Mouse (Mus musculus): ENCODE measurements around the gene Usp3. TPM values are rescaled to one million over a fixed set of nuclear protein-coding genes. Genes with fewer than 3 reads are reported as not detected.

Usp3 gene
- polyA plus RNA-seq, 1 experiment, result 89.3 TPM

GRCm38 (mm10) chr9:66483429-66483828 is 109.5 kb downstream of the Usp3 start:
- H3K4me1 ChIP-seq (ENCODE audit: control insufficient read depth, insufficient read depth, low read length), result no peaks in the 10 kb centered on the region
- WGBS, result 89% methylated on average over 3 of the region's 3 CpGs
- no peak for DNase-seq
- no peaks in the 10 kb centered on the region for H3K27me3 ChIP-seq (ENCODE audit: control insufficient read depth, insufficient read depth, low read length)
- TF ChIP-seq CTCF (IDR thresholded peaks at IDR 0.05; ENCODE audit: borderline replicate concordance, insufficient read depth, low read depth, low read length), result no peak
- no peak for TF ChIP-seq POLR2A (IDR thresholded peaks at IDR 0.05; ENCODE audit: borderline replicate concordance, insufficient read depth, low read length)
- no peak overlapping the region for H3K4me3 ChIP-seq (replicated peaks; ENCODE audit: insufficient read depth, low read depth, low read length)
- H3K27ac ChIP-seq (ENCODE audit: insufficient read depth, low read length), result no peak overlapping the region

- Histone ChIP-seq H3K4me3 (replicated peaks; ENCODE audit: insufficient read depth, low read depth, low read length) (no peak overlapping the region), H3K4me1 (ENCODE audit: control insufficient read depth, insufficient read depth, low read length) (no peaks in the 10 kb centered on the region), H3K27ac (ENCODE audit: insufficient read depth, low read length) (no peak overlapping the region), H3K27me3 (ENCODE audit: control insufficient read depth, insufficient read depth, low read length) (no peaks in the 10 kb centered on the region)
- no peak for TF ChIP-seq CTCF (IDR thresholded peaks at IDR 0.05; ENCODE audit: borderline replicate concordance, insufficient read depth, low read depth, low read length)
- no peak for TF ChIP-seq POLR2A (IDR thresholded peaks at IDR 0.05; ENCODE audit: borderline replicate concordance, insufficient read depth, low read length)
- 85% methylated on average over 2 of the region's 2 CpGs for WGBS
- no peak for DNase-seq
Observed at GRCm38 (mm10) chr9:66477785-66478184, 115.2 kb downstream of the Usp3 start.

GRCm38 (mm10) chr9:66465087-66465486 is 127.9 kb downstream of the Usp3 start:
- TF ChIP-seq POLR2A (IDR thresholded peaks at IDR 0.05; ENCODE audit: borderline replicate concordance, insufficient read depth, low read length) (no peak), CTCF (IDR thresholded peaks at IDR 0.05; ENCODE audit: borderline replicate concordance, insufficient read depth, low read depth, low read length) (peak; percentile 10; the same call in 1 of the 2 replicates)
- no peaks in the 10 kb centered on the region for H3K4me1 ChIP-seq (ENCODE audit: control insufficient read depth, insufficient read depth, low read length)
- H3K4me3 ChIP-seq (replicated peaks; ENCODE audit: insufficient read depth, low read depth, low read length), result no peak overlapping the region
- peak in 1 of 2 experiments; percentile 36 for DNase-seq
- no peak overlapping the region for H3K27ac ChIP-seq (ENCODE audit: insufficient read depth, low read length)
- WGBS, result 53% methylated on average over 4 of the region's 4 CpGs
- H3K27me3 ChIP-seq (ENCODE audit: control insufficient read depth, insufficient read depth, low read length), result no peaks in the 10 kb centered on the region

Other genes starting within 250 kb of the Usp3 start
- gene Herc1, start 242.7 kb downstream of the Usp3 start, polyA plus RNA-seq (2012; rRNA removed), result 62.0 and 66.8 TPM in 2 replicates
- 3.2 and 3.4 TPM in 2 replicates for gene Fbxl22, start 78.5 kb downstream of the Usp3 start, polyA plus RNA-seq (2012; rRNA removed)
- 3.4 and 8.4 TPM in 2 replicates for gene Car12, start 120.5 kb upstream of the Usp3 start, polyA plus RNA-seq (2012; rRNA removed)
- 16.0 and 17.7 TPM in 2 replicates for gene Aph1b, start 202.3 kb upstream of the Usp3 start, polyA plus RNA-seq (2012; rRNA removed)
- 0.33 and 0.44 TPM in 2 replicates for gene Gm10647, start 203.9 kb upstream of the Usp3 start, polyA plus RNA-seq (2012; rRNA removed)
- gene Aph1c, start 241.6 kb upstream of the Usp3 start, polyA plus RNA-seq (2012; rRNA removed), result 3.3 and 4.0 TPM in 2 replicates

Measured in cerebellum, adult 2 months (tissue).